Mouse (Mus musculus) liver, adult 2 months (tissue): Measurements from ENCODE around the gene Arpin.

Source experiments
- CTCF ChIP-seq: fragments of 200-500 bp; IDR thresholded peaks from 2 replicates; pipeline ENCODE4 v1.5.1; 2011; ENCODE audit warnings: low read depth, low read length, control low read depth
- POLR2A ChIP-seq: fragments of 200-500 bp; IDR thresholded peaks from 2 replicates; pipeline ENCODE4 v1.6.1; 2011; ENCODE audit warnings: low read length, control low read depth; ENCODE audit not compliant: insufficient read depth; ENCODE audit errors: extremely low read depth

- TF ChIP-seq CTCF: no peak
- TF ChIP-seq POLR2A: no peak
These were observed 698 bp downstream of the Arpin start for GRCm38 (mm10) chr7:79934461-79934860.
